In the genomic region with DNA sequence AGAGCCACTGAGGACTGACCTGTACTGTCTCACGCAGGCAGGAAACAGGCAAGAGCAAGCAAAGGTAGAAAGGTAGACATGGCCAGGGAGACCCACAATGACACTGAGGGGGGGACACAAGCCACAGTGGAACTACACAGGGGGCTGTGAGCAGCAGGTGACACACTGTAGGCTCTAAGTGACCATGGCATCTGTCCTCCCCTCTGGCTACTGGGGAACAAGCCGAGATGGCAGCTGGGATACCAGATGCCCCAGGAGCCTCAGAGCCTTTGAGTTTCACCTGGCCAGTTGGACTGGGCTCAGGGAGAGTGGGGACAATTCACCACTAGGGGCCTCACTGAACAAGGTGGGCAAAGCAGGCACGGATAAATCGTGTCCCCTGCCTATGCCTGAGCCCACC, we compare ENCODE assay signal across 22 mouse cellular contexts. TPM values are rescaled to one million over a fixed set of nuclear protein-coding genes. Genes with fewer than 3 reads are reported as not detected.
"Had no signal": no experiment of that assay in that cellular context is flagged by ENCODE, and none has a peak within 500 bp of the region (broad histone marks: within the 10 kb centered on the region; RNA-seq: fewer than 3 reads in every experiment).

No protein-coding gene starts in this region.

- H3K27ac ChIP-seq: left cerebral cortex, adult 2 months; limb, embryonic 10.5 days; liver, embryonic 13.5 days; lung, embryonic 15.5 days; neural tube, embryonic 15.5 days; stomach, embryonic 15.5 days had no signal

- H3K9me3 ChIP-seq: limb, embryonic 10.5 days; liver, embryonic 13.5 days; lung, embryonic 15.5 days; neural tube, embryonic 15.5 days; stomach, embryonic 15.5 days had no signal

- H3K4me3 ChIP-seq: left cerebral cortex, adult 2 months; limb, embryonic 10.5 days; liver, embryonic 13.5 days; lung, embryonic 15.5 days; neural tube, embryonic 15.5 days; stomach, embryonic 15.5 days had no signal

- DNase-seq: kidney, adult 18-20 months; kidney, postnatal 10 days; kidney, postnatal 4 days; liver, embryonic 13.5 days; liver, postnatal 0 days; right cerebral cortex, postnatal 4 days; spleen, adult 18-20 months; thymus, postnatal 36 days had no signal

- H3K4me2 ChIP-seq: liver, embryonic 13.5 days; lung, embryonic 15.5 days; neural tube, embryonic 15.5 days; stomach, embryonic 15.5 days had no signal

- H3K4me1 ChIP-seq: limb, embryonic 10.5 days; lung, embryonic 15.5 days; neural tube, embryonic 15.5 days; stomach, embryonic 15.5 days had no signal

- H3K27me3 ChIP-seq: liver, embryonic 13.5 days; lung, embryonic 15.5 days; neural tube, embryonic 15.5 days; stomach, embryonic 15.5 days had no signal

- H3K9ac ChIP-seq: liver, embryonic 13.5 days; liver, postnatal 0 days; lung, embryonic 15.5 days; neural tube, embryonic 15.5 days; stomach, embryonic 15.5 days had no signal

- ATAC-seq: liver, postnatal 0 days; midbrain, embryonic 16.5 days had no signal

RNA-seq across cellular contexts. Expression of a gene that starts 15.8 kb away (rescaled TPM):
- total RNA-seq: megakaryocyte progenitor cell, adult 5-6 weeks had no signal

RNA-seq across cellular contexts. Expression of a gene that starts 28.0 kb away (rescaled TPM):
- total RNA-seq: layer of hippocampus, adult 8-10 months; layer of hippocampus, postnatal 25 days; left cerebral cortex, adult 2 months; left cerebral cortex, postnatal 14 days; megakaryocyte progenitor cell, adult 5-6 weeks had no signal
- polyA plus RNA-seq: kidney, embryonic 14.5 days; limb, embryonic 10.5 days; limb, embryonic 14.5 days; liver, embryonic 13.5 days; liver, postnatal 0 days; lung, embryonic 15.5 days; midbrain, embryonic 16.5 days; neural tube, embryonic 11.5 days; neural tube, embryonic 15.5 days; stomach, embryonic 15.5 days; thymus, postnatal 0 days had no signal
